Mouse (Mus musculus) large intestine, adult 2 months (tissue): ENCODE results near the gene Usp35. TPM values are rescaled to one million over a fixed set of nuclear protein-coding genes. Genes with fewer than 3 reads are reported as not detected.

Source experiments
- DNase-seq: peaks from one replicate; pipeline ENCODE4 v3.0.0-alpha.2; 2012; ENCODE audit warnings: low read depth, low spot score
- WGBS: fragments of 180-500 bp; shearing (Covaris S2); methylation state at CpG from one replicate; pipeline ENCODE4 v1.1.7; 2018; 5-methylcytosine and 5-hydroxymethylcytosine counted together
- polyA plus RNA-seq: library from polyadenylated mRNA; depleted of rRNA; stranded (reverse); fragments of >200 nt; gene quantifications from 2 replicates; pipeline ENCODE4 v1.2.3, GENCODE M21; 2012

The Usp35 gene
- polyA plus RNA-seq, 1 experiment, result 2.7 TPM

DNA sequence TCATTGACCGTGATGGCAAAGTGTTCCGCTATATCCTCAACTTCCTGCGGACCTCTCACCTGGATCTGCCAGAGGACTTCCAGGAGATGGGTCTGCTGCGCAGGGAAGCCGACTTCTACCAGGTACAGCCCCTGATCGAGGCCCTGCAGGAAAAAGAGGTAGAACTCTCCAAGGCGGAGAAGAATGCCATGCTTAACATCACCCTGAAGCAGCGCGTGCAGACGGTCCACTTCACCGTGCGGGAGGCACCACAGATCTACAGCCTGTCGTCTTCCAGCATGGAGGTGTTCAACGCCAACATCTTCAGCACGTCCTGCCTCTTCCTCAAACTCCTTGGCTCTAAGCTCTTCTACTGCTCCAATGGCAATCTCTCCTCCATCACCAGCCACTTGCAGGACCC is 15.6 kb upstream of the Usp35 start:
- WGBS, result 97% methylated on average over 15 of the region's 15 CpGs
- no peak for DNase-seq

DNA sequence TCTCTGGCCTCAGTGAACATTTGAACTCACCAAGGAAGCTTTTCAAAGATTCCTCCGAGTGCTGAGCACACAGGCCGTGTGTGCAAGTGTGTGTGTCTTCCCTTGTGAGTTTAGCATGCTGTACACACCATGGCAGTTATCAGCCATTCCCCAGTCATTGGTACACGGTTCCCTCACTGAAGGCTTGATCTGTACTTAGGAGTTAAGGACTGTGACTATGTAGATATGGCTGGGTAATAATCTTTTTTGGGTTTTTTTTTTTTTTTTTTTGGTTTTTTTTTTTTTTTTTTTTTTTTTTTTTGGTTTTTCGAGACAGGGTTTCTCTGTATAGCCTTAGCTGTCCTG is 15.0 kb upstream of the Usp35 start:
- no peak for DNase-seq
- 97% methylated on average over 4 of the region's 4 CpGs for WGBS

DNA sequence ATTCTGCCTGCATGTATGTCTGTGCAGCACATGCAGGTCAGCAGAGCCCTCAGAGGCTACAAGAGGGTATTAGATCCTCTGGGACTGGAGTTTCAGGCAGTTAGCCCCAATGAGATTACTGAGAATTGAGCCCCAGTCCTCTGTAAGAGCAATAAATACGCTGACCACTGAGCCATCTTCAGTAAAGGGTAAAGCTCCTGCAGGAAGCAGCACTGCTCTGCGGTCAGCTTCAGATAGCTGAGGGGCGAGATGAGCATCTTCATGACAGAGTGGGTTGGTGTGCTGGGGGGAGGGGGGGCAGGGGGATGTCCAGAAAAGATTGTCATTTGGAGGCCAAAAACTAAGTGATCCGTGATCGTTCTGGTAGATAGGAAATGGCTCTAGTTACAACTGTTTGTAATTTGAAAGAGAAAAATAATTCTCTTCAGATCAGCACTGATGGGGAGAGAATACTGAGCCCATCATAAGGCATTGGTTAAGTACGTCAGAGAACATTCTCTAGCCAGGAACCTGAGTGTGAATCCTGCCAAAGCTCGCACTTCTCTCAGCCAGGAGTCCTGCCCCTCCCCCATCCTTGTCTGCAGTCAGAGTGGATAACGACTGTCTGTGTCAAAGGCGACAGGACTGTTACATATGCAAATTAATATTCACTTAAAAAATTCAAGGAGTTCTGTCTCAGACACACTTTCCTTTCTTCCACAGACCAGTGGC is 14.4 kb upstream of the Usp35 start:
- 84% methylated on average over 9 of the region's 9 CpGs for WGBS
- DNase-seq, result no peak

DNA sequence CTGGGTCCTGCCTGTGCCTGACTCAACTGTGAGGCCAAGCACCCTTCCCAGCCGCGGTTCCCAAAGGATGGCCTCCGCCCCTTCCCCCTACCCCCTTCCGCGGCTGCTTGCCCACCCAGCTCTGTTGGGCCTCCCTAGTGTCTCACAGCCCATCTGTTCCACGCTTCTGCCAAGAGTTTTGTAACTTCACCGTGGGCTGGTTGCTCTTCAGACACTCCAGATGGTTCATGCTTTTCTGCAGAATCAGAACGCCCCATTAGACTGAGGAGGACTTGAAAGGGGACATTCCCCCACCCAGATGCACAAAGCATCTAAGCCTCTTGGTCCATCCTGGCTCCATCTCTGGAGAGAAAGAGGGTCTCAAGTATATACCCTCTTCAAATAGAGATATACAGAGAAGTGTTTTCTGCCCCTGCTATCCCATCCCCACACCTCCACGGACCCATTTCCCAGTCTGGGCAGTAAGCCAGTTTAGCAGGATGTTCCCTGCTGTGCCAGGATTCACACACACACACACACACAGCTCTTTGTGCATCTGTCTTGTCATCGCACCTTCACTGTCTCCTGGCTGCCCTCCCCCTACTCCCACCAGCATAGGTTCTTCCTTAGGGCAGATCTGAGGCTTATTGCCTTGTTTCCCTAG is 13.5 kb upstream of the Usp35 start:
- no peak for DNase-seq
- 66% methylated on average over 10 of the region's 10 CpGs for WGBS

DNA sequence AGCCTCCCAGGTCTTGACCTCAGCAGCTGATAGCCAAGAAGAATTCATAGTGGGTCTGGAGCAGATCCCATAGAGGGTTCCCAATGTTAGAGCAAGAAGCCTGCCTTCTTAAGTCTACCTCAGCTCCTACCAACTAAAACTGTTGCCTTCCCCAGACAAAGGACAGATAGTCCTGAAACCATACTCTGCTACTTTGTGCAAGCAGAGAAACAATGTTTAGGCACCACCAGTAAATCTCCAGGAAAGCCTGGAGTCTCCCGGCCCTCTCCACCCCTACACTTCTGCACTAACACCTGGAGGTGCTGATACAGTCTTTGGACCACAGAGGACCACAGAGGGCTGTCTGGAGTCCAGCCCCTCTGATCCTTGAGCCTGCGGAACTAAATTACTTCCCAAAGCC is 12.8 kb upstream of the Usp35 start:
- no peak for DNase-seq
- WGBS, result 81% methylated on average over 2 of the region's 2 CpGs

DNA sequence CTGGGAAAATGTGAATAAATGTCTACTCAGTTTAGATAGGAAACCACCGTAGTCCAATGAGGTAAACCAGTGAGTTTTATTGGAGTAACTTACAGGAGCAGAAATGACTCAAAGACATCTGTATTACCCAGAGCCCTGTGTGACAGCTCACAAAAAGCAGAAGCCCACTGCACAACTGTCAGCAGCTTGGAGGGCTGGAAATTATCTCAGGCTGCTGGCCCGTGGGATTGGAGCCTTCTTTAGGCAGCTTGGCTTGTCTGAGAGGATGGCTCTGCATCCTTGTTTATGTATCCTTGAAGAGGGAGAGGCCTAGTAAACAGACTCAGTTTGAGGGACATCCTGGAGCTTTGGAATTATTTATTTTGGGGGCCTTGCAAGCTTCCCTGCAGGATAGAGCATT is 11.1 kb upstream of the Usp35 start:
- DNase-seq, result no peak
- WGBS, result 56% methylated on average over 2 of the region's 2 CpGs

DNA sequence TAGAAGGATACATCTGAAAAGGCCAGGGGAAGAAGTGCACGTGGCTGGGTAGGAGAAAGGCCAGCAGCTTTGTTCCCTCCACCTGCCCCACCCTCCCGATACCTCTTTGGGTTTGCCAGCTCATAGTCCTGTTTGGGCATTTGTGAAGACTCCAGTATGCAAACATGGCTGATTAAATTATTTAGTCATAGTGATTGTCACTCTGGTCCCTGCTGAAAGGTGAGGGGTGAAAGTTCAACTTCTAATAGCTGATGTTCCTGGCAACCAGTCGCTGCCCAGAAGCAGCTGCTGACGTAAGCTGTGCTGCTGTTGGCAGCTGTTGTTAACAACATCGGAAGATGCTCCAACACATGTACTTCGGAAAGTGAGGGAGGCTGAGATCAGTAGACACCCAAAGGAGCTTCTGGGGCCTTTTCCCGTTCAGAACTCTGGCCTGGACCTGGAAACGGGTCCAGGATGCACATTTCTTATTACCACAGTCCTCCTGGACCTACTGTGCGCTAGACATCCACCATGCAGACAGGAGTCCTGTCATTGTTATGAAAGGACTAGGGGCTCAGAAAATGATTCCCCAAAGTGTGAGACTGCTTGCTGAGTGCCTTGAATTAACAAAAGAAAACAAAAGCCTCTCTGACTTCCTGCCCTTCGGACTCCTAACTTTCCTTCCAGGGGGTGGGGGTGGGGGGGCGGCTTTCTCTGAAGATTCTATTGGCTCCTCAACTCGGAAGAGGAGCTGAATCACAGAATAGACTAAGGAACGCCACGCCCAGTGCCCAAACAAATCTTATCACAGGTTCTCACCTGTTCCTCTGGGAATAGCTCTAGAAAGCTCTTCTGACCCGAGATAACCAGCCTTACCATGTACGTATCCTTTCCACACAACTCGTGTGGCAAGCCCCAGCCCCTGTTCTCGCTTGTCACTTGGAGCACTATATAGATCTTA is 9.4 kb upstream of the Usp35 start:
- peak; percentile 25 for DNase-seq
- WGBS, result 27% methylated on average over 18 of the region's 18 CpGs

DNA sequence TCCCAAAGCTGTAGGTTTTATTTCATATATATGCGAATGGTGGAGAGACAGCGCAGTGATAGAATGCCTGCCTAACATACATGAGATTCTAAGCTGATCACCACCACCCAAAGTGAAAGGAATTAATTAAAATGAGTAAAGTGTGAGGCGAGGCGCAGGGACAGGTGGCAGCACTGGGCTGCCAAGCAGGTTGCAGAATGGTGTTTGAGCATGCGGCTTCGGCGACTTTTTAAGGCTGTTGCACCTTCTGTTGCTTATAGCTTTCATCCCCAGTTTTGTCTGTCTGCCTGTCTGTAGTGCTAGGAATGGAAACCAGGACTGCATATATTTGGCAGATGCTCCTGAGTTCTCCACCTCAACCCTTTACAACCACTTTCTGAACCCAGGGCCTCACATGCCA is 7.8 kb upstream of the Usp35 start:
- 95% methylated on average over 7 of the region's 7 CpGs for WGBS
- DNase-seq, result no peak

DNA sequence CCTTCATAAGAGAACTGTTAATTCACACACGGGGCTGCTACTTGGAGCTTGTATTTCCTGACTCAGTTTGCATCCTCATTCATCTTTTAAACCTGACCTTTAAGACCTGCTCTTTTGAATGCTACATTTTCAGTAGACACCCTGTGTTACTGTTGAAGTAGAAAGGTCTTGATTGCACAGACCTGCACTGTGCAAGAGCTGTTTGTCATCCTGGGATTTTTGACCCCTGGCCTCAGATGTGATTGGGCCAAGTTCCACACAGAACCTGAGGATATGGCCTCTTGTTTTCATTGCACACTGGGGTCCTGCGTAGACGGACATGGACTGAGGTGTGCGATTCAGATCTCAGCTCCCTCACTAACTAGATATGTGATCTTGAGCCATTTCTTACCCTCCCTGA is 6.8 kb upstream of the Usp35 start:
- DNase-seq, result no peak
- 74% methylated on average over 4 of the region's 4 CpGs for WGBS

DNA sequence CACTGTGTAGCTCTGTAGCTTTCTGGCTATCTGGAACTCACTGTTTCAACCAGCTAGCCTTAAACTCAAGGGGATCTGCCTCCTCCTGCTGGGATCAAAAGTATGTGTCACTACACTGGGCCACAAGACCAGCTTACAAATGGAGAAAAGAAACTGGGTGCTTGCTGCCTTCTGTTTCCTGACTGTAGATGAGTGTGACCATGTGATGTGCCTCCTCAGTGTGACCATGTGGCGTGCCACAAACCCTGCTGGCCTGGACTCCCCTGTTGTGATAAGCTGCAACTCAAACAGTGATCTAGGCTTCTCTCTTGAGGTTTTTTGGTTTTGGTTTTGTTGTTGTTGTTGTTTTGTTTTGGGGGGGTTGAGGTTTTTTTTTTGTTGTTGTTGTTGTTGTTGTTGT is 4.9 kb upstream of the Usp35 start:
- DNase-seq, result no peak
- WGBS, result 87% methylated on average over 1 of the region's 1 CpGs

DNA sequence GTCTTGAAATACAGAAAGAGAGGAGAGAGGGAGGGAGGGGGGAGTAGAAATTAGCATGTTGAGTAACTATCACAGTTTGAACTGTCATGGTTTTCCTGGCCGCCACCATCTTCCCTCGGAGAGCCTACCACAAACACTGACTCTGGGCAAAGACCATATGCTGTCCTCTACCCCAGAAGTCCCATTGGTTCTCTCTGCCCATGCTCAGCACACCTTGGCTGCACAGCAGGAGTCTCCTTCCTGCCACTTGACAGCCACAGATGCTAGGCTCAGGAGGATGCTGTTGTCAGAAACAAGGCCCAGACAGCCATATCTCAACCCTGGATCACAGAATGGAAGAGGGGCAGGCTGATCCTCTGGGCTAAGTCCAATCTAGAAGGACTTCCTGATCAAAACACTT is 2.6 kb upstream of the Usp35 start:
- no peak for DNase-seq
- 88% methylated on average over 2 of the region's 2 CpGs for WGBS

DNA sequence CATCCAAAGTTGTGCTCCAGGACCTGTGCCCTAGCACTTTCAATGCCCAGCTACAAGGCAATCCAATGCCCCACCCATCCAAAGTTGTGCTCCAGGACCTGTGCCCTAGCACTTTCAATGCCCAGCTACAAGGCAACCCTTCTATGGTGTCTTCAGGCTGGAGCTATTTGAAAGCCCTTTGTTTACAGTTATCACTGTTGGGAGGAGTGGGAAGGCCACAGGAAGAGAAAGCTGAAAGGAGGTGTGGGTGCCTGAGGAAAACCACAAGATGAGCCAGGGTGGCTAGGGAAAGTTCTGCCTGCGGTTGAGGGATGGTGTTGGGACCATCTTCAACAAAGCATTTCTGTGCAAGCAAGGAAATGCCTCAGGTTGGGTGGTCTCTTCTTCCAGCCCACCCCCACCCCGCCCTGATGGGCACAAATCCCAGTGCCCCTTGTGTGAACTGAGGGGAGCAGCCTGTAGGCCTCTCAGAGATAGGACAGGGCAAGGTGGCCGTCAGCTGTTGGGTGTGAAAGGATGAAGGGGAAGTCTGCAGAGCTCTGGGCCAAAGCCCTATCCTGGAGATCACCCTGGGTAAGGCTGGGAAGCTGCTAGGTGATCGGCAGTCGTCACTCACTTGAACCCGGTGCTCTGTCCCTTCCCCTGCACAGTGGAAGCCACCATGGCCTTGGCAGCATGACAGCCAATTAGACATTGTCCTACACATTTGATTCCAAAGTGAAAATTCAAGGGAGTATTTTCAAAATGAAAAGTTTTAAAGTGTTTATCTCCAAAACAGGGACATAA is 1.5 kb upstream of the Usp35 start:
- 72% methylated on average over 6 of the region's 6 CpGs for WGBS
- no peak for DNase-seq

DNA sequence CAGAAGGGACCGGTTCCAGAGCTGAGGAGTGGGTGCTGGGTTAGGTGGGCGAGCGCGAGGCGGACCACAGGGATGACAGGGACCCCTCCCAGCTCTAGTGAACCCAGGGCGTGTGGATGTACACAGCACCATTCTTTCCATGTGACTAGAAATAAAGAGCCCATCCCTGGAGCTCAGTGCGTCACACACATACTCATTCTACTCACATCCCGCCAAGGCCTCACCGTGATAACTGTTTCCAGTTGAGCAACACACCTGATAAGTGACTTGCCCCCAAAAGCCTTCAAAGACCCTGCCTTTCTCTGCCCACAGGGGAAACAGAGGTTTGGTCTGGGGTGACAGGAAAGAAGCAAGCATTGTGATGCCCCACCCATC is 834 bp upstream of the Usp35 start:
- 2% methylated on average over 9 of the region's 9 CpGs for WGBS

DNA sequence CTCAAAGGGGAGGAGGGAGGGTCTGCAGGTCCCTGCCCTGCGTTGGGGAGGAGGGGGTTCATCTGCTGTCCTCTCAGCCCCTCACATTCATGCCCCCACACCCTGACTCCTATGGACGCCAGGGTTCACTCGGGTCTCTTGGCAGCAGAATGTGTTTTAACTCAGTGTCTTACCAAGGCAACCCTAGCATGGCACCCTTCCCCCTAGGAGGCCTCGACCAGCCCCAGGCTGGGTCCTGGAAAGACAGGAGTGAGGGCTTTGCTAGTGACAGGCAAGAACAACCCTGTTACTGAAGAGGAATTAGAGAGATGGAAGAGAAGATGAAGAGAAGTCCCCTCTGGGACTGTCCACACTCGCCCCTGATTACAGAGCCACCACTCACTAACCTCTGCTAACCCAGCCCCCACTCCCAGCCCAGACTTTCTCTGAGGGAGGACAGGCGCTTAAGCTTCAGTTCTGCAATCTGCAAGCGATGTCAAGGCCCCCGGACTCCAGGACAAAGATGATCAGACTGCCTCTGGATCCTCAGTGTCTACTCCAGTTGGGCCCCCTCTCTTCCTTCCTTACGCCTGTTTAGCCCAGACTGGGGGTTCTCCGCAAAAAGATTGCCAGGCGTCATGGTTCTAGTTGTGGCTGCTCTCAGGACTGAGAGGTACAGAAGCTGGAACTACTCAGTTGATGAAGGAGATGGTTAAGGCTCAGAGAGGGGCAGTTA is 732 bp downstream of the Usp35 start:
- DNase-seq, result no peak
- 60% methylated on average over 11 of the region's 11 CpGs for WGBS

More for the DNA sequence above, 834 bp upstream of the Usp35 start:
- no peak for DNase-seq

DNA sequence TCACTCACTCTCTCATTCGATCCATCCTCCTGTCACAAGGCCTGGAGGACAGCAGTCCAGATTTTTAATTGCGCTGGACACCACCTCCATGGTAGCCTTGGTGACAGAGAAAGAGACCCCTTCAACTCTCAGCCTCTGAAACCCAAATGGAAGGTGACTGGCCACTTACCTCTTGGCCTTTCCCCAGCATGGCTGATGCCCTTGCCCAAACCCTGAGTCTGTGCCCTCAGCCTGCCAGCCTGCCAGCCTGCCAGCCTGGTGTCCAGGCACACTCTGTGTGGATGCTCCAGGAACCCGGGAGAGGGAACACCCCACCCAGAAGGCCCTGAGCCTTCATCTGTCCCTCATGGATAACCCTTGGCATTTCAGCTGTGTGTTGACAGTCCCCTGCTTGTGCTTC is 2.1 kb downstream of the Usp35 start:
- 76% methylated on average over 3 of the region's 3 CpGs for WGBS
- DNase-seq, result no peak

DNA sequence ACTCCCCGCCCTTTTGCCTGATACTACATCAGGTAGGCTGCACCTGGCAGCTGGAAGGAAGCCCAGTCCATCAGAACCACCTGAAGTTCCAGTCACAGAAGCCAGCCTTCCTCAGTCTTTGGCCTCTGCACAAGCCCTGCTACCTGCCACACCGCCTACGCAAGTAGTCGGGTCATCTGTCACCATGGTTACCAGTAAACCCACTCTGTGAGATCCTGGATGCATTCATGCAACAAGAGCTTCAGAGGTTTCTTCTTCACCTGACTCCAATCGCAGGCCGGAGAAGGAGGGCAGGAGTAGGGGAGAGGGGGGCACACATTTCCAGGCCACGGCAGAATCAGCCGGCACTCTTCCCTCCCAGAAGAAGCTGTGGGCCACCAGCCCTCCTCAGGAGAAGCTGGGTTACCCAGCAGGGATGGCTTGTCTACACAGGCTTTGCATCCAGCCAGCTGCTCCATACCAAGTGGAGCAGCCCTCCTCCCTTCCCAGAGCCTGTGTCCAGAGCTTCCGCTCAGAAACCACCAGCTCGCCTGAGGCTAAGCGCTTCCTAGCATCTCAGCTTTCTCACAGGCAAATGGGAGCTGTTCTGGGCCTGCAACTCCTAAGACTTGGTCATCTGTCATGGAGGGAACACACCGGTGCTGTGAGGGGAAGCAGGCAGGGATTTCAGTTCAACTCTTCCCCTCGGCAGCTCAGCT is 2.8 kb downstream of the Usp35 start:
- WGBS, result 41% methylated on average over 13 of the region's 13 CpGs
- peak; percentile 33 for DNase-seq

DNA sequence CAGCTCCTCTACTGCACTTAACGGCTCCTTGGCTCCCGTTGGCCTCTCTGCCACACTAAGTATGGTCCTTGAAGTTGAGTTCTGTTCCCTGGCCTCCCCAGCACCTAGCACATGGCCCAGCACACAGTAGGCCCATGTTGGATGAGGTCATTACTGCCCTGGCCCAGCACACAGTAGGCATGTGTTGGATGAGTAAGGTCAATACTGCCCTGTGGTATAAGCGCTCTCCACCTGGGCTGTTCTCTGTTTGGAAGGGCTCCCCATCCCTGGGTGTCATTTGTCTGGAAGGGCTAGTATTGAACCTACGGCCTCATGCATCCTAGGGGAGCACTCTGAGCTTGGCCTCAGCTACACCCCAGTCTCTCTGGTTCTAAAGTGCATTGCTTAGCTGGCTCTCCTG is 4.4 kb downstream of the Usp35 start:
- WGBS, result 93% methylated on average over 4 of the region's 4 CpGs
- DNase-seq, result no peak

DNA sequence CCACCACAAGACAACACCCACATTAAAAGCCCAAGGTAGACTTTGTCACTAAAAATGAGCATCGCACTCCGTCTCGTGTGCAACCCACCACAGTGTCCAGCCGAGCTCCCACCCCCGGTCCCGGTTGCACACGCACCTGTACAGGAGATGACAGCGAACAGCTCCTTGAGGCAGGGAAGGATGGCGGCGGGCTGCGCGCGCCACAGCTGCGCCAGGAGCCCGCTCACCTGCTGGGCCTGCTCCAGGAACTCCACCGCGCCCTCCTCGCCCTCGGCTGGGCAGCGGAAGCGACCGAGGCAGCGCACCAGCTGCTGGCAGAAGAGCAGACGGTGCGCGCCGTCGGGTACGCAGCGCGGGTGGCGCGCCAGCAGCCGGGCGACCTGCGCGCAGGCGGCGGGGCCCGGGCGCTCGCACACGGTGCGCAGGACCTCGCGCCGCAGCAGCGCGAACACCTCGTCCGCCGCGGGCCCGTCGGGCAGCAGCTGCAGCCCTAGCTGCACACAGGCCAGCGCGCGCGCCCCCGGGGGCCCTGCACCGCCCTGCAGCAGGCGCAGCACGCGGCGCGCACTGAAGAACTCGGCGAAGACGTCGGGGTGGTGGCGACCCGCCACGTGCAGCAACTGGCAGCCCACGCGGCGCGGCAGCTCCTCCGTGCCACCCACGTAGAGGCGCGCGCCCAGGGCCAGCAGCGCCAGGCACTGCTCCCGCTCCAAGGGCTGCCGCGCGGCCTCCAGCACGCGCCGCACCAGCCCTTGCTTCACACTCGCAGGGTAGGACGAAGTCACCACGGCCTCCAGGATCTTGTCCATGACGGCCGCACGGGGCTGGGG is 6.4 kb downstream of the Usp35 start:
- DNase-seq, result no peak
- 31% methylated on average over 96 of the region's 96 CpGs for WGBS
